Mouse (Mus musculus) right cerebral cortex, postnatal 25 days (tissue): ENCODE measurements around the gene Arhgap25.
"Not testable (repeated sequence)": the region's sequence is repeated elsewhere in the genome, so short reads cannot be mapped to it uniquely, and the experiment has no call there.

Experiments used
- DNase-seq: peaks from one replicate; pipeline ENCODE4 v3.0.0; 2022

Arhgap25 gene

DNA sequence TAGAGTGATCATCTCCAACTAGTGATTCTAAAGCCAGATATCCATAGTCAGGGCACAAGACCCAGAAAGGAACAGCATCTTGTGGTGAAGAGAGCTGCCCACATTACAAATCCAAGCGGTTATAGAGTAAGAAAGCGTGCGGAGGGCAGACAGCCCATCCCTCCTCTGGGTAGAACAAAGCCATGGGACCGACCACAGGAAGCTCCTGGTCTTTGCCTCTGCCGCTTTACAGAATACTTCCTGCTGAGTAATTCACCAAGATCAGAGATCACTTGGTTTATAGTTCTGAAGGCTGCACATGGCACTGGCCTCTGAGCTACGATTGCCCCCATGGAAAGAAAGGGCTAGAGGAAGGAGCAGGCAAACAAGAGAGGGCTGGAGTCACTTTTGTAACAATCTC lies 30.6 kb downstream of the Arhgap25 start:
- no peak for DNase-seq

DNA sequence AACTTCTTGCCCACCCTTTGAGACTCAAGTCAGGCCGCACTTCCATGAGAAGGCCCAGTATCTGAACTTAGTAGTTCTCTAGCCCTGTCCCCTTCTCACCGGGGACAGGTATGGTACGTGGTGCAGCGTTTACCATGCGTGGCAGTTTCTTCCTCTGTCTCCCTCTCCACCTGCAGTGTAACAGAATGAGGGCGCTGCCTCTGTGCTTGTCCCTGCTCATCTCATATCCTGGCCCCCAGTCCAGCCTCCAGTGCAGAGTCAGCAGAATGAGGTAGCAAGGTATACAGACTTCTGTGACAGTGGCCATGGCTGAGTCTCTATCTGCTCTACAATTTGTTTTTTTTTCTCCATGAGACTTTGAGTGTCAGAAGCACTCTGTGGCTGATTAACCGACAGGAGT lies 32.4 kb downstream of the Arhgap25 start:
- no peak for DNase-seq

DNA sequence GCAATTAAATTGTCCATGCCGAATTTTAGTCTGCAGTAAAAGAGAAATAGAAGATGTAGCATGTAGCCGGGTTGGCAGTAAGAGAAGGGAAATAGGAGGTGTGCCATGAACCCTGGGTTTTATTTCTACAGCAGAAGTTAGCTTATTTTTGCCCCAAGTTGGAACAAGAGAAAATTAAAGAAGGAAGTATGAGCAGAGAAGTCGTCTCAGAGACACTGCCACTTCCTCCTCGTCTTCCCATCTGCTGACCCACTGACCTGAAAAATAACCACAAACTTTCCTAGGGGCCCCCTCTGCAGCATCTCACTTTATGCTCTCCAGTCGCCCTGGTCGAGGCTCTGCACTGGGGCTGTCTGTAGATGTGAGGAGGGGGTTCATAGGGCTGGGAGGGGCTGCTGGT lies 33.3 kb downstream of the Arhgap25 start:
- DNase-seq = no peak

DNA sequence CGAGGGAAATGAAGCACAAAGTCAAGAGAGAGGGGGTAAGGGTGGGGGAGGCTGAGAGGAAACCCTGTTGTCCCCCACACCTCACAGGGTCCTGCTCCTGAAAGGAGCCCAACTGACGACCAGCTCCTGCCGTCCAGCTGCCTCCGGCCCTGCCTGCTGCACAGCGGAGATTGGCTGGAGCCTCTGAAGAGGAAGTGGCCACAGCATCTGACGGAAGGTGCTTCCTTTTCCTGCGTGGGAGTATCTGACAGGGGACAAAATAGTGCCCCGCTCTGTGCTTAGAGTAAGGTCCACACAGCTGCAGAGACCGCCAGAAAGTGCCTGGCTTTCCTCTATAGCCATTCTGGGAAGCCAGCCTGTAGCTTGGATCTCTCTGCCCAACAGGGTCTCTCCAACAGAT lies 36.9 kb downstream of the Arhgap25 start:
- DNase-seq = no peak

DNA sequence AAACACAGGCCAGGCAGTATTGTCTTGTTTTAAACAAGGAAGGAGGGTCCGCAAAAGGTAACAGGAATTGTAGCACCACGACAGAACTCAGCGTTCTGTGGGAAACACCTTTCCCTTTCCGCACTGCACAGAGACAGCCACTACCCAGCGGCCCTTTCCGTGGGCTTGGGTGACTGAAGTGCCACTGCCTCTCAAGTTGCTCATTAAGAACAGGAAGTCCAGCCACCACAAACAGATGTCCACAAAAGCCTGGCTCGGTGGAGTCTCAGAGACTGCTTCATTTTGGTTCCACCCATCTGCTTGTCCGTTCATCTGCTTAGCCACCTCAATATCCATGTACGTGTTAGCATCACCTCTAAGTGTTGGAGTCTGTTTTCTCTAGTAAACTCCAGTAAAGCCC lies 38.7 kb downstream of the Arhgap25 start:
- no peak for DNase-seq

DNA sequence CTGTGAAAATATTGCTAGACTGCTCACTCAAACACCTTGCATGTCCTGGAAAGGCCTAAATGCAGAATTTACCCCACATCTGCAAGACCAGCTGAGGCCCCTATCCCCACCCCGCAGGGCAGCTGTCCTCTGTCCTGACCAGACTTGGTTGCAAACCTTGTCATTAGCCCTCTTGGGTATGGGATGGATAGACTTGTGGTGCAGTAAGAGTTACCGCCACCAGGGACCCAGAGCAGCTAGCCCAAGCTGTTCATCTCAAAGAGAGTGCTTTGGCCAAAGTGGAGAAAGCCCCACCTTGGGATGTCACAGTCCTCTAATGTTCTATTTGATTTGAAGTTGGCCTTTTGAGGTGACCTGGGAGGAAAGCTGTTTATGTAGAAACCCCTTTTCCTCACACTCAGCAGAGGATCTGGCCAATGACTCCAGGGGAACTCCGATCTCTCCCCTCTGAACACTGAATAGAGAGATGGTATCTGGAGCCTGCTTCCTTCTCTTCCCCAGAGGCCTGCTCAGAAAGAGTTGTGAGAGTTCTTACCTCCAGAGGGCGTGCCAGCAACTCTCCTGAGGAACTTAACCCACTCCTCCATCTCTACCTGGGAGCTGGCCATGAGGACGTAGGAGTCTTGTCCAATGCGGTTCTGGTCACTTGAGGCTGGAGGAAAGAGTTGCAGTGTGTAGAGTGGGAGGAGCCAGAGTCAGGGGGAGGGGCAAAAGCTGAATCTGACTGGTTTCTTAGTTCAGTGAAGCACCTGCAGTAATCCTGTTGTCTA lies 45.2 kb downstream of the Arhgap25 start:
- DNase-seq = no peak

DNA sequence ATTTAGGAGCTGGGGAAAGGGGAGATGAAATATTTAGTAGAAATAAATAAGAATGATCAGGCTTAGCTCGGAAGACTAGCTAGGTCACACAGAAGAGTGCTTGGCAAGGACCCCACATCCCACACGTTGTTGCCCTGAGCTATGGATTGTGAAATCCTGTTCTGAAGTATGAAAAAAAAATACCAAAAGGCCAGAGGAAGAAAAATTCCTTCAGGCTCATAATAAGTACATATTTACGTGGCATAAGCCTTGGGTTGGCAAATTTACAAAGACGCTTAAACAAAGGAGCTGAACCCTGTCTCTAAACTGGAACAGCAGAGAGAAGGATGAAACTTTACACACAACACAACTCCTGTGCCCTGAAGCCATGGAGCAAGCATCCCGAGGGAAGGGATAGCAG lies 48.3 kb downstream of the Arhgap25 start:
- DNase-seq = no peak

DNA sequence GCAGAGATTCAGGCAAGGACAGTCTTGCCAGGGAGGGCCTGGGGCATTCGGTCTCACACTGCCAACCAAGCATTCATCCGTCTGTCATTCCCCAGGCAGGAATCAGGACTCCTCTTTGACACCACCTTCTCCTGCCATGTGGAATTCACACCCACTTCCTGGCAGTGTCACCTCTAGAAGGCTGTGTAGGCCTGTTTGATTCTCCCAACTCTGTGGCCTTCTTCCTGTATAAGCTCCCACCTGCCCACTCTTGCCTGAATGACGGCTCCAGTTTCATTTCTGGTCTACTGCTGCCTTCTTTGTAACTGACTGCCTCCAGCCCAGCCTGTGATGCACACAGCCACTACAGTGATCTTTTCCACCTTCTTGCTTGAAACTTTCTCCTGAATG lies 49.2 kb downstream of the Arhgap25 start:
- no peak for DNase-seq

DNA sequence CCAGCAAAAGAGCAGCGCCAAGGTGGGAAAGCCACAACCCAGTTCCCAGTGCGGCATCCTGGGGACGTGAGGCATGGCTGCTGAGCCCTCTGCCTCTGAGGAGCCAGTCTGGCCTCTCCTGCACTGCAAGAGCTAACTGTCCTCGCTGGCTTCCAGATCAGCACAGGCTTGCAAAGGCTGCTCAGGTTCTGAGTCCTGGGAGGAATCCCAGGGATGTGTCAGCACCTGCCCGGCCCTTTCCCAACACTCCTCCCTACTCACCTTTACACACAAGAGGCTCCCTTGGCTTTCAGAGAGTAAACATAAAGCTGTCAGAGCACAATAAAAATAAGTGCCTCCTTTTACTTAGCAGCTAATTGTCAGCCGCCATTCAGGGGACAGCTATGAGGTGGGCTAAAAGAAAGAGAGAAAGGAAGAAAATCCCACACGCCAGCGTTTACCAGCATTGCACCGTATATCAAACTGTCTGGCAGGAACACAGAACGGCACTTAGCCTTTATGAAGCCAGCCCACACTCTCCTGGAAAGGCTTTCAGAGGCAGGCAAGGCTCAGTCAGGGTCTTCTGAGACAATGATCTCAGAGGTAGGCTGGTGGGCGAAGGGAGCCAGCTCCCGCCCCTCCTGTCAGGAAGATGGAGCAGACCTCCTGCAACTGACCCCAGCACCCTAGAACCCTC lies 49.7 kb downstream of the Arhgap25 start:
- DNase-seq = no peak

DNA sequence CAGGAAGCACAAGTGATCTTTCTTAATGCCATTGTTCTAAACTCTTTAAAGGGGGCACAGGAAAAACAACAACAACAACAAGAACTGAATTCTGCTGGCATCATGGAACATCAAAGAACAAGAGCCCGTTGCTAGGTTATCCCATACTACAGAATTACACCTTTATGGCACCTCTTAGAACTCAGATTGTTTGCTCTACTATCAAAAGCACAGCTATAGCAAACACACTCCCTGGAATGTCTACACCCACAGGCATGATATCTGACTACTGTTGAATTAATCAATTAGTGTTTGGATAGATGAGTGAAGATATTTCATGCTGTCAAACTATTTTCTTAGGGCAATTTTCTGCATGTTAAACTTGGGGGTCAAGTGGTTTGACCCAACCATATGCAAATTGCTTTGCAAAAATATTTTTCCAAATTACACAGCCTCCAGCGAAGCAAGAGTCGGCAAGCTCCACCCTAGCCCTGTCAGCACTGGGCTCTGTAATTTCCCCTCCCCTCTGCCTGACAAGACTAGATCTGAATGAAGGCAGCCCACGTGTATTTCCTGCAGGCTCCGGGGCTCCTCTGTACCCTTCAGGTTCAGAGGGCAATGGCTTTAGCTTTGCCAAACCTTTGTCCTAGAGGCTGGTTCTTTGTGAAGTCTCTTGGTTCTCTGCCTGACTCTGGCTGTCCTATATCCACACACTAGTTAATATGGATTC lies 53.6 kb downstream of the Arhgap25 start:
- DNase-seq = no peak

DNA sequence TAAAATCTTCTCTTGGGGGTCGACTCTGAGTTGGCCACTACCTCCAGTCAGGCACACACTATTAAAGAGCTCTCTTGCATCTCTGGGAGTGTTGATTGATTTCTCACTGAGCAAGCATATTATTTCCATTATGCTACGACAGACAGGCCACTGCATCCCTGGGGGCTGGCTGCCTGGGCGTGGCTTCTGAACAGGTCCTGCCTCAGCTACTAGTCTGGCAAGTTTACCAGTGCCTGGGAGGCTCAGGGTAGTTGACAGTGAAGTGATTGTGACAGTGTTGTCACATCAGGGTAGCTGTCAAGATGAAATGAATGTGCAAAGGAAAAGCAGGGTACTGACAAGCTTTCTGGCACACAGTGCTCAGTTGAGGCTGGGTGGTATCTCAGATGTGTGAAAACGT lies 54.2 kb downstream of the Arhgap25 start:
- DNase-seq = no peak

DNA sequence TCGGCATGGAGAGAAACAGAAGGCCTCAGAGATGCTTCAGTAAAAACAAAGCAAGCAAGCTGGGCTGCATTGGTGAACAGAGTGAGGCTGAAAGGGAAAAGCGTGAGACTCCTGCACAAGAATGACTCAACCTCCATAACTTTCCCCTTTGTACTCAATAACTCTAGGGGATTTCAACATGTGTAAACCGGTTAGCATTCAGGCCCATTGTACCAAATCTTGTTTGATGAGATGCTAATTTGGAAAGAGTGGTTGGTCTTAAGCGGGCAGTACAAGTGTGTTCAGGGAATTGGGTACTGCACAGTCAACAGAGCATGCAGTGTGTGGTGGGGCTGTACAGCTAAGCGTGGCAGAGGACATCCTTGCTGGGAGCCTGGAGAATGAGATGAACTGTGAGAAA lies 57.8 kb downstream of the Arhgap25 start:
- no peak for DNase-seq

DNA sequence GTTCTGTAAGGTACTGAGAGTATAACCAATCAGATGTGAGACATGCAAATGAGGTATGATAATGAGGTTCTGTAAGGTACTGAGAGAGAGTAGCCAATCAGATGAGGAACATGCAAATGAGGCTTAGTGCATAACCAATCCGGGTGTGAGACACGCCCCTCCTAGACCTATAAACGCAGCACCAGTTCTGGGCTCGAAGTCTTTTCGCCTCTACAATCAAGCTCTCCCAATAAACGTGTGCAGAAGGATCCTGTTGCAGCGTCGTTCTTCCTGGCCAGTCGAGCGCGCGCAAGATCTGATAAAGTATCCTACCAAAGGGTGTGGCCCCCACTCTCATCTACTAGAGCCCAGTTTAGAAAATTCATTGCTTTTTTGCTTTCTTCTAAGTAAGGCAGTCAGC lies 63.0 kb downstream of the Arhgap25 start:
- not testable (repeated sequence) for DNase-seq

DNA sequence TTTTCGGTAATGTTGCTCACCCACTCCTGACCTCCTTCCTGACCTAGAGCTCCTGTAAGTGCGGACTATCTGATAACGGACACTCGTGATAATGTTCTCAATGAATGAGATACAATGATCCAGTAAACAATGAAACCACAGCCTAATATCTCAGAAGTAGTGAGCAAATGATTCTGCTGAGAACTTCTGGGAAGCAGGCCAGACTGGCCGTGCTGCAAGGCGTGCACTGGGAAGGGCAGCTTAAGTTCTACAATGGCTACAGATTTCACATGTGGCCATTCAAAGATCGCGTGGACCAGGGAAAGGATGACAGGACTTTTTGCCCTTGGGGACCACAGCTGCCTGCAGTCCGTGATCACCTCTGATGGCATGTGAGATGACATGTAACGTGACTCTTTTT lies 64.7 kb downstream of the Arhgap25 start:
- DNase-seq = no peak

DNA sequence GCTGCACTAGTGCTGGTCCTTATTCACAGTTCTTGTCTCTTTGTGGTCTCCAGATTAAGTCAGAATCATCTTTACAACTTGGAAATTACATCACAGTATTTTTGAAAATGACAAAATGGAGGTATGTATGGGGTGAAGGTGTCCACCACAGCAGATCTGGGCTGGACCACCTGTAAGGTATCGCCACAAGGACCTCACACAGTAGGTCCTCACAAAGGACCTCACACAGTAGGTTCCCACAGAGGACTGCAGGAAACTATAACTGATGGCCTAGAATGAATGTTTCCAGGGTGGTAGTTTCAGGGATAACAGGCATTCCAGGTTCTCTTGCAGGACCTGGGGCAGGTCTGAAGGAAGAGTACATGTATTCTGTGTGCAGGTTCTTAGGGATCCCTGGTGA lies 65.7 kb downstream of the Arhgap25 start:
- no peak for DNase-seq

DNA sequence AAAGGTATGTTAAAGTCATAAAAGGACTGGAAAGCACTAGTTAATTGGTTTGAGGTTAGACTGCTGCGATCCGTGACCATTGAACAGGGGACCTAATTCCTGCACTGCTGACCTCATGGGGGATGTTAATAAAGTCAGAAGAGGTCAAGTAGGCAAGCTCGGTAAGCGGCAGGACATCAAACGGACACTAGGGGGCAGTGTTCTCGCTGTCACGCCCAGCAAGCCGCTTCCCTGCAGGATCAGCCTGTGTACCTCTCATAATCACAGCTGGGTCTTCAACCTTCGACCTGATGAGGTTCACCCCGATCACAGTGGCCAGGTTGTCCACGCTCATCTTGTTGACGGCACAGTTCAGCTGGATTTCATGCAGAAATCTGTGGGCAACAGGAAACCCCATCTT lies 66.8 kb downstream of the Arhgap25 start:
- DNase-seq = peak; percentile 25

DNA sequence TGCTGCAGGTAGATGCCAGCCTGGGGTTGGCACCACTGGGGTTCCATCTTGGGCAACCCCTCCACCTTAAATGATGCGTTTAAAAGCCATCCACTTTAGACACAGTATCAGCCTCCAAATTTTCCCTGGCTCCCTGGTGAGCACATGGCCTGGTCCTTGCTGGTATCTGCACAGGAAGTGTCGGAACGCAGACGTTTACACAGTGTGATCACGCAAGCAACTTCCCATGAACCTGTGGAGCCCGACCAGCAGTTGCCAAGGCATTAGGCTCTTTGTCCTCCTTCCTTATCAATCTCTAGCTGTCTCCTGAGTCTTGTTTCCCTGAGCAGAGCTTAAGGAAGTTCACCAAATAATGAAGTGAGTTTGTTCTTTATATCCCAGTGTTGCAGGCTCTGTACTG lies 77.6 kb downstream of the Arhgap25 start:
- DNase-seq = no peak

DNA sequence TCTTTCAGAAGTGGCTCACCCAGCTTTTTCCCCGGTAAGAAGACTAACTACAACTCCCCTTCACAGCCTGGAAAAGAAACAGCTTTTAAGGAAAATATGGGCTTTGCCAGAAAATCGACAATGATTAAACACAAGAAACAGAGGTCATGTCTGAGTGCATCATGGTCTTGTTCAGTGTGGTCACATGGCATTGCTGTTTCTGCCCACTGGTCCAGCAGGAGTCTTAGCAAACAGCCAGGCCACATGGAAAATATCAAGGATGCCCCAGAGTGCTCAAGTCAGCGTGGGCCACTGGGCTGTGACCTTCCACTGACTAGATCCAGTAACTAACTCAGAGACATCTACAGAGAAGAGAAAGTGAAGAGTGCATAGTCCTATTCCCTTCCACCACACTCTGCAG lies 81.3 kb downstream of the Arhgap25 start:
- no peak for DNase-seq

DNA sequence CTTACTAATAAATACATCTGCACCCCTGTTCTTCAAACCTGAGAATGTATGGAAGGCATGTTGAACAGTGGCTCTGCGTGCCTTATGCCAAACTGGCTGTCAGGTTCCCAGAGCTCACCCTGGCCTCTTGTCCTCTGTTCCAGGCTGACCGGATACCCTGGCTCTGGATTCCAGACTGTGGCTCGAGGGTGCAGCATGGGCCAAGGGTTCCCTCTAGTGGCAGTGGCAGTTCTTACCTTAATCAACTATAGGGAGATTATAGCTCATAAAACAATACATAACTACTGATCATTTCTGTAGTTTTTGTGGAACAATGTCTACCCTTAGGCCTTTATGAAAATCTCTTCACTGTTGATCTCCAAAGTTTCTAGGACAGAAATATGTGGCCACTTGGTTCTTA lies 82.0 kb downstream of the Arhgap25 start:
- DNase-seq = no peak

DNA sequence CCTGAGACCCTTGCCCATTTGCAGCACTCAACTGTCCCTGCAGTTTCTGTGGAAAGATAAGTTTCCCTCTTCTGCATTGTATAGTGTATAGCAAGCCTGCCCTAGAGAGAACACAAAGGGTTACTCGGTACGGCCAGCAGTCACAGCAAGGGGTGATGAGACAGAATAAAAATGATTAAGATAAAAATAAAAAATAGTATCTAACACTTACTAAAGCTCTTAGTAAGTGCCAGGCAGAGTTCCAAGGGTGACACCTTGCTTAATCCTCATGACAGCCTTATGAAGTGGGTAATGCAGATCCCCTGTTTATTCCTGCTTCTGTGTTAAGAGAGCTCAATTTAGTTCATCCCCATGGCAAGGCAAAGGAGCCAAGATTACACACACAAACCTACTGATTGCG lies 83.5 kb downstream of the Arhgap25 start:
- DNase-seq = no peak

DNA sequence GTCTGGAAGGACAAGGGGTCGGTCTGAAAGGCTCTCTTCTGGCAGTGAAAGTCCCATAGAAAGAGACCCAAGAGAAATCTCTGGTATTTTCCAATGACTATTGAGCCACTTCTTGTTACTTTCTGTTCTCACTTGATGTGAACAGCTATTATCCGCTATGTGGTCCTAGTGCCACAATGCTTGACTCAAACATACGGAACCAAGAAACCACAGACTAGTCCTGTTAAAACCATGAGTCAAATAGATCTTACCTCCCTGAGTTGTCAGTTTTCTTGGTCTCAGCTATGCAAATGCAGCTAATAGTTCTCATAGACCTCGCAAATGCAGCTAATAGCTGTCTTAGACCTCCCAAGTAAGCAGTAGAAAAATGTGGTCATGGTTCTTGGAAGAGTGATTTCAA lies 85.8 kb downstream of the Arhgap25 start:
- DNase-seq = no peak

DNA sequence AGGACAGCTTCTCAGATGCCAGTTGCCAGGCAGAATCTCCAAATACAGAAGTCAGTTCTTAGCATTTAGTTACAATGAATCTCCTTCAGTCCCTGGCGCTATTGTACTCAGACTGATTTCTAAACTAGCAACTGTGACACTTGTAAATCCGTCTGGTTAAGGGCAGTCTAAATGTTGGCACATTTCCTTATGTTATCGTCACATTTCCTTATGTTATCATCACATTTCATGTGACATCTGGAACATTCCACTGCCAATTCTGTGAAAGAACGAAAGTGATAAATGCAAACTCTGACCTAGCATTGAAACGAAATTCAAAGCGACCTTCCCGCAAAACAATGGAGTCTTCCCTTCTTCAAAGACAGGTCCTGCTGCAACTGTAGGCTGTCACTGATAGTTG lies 87.8 kb downstream of the Arhgap25 start:
- no peak for DNase-seq

DNA sequence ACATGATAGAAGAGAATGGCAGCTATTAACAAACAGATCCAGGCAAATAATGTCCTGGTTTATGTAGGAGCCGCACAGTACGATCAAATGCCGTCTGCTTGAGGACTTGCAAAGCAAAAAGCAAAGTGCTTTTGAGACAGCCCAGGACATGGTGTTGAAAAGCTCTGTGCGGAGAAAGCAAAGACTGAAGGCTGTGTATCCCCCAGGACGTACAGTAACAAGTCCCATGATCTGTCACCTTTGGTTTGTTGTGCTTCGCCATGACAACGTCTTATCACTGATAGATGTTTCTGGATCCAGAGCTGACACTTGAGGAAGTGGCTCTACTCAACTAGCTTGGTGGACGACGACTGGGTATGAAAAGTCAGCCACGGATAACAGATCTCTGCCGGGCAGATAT lies 89.8 kb downstream of the Arhgap25 start:
- no peak for DNase-seq

DNA sequence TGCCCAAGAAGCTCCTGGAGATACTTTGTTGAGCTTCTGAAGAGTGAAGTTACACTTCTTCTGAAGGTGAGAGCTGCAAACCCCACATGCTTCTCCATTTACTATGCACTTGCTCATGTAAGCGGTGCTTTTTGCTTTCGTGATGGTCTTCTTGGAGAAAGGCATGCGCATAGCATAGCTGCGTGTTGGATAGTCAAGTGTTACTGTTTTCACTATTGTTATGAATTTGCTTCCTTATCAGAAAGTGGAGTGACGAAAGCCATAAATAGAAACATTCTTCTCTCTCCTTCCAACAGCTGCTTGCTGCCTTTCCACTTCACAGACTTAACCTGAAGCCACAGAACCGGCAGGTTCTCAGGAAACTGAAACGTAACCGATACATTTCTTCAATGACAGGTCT lies 96.3 kb downstream of the Arhgap25 start:
- DNase-seq = no peak
